In the genomic region with DNA sequence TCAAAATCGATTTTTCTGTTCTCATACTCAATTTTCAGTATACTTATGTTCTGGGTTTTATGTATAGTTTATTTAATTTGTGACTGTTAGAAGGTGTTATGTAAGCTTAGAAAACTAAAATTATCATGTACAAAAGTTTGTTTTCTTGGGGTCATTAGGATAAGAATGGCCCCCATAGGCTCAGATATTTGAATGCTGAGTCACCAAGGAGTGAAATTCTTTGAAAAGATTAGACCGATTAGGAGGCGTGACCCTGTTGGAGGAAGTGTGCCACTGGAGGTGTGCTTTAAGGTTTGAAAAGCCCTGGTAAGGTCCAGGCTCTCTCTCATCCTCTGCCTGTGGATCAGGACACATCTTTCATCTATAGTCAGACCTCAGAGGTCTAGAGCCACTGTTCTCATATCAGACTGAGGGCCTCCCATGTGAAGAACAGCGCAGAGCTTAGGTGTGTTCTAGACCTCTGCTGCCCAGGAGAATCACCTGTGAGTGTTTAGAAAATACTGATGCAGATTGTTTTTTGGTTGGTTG, we compare ENCODE assay signal across 30 mouse cellular contexts. TPM values are rescaled to one million over a fixed set of nuclear protein-coding genes. Genes with fewer than 3 reads are reported as not detected.
"Had no signal": no experiment of that assay in that cellular context is flagged by ENCODE, and none has a peak within 500 bp of the region (broad histone marks: within the 10 kb centered on the region; RNA-seq: fewer than 3 reads in every experiment).

No protein-coding gene starts in this region.

- H3K36me3 ChIP-seq: lung, embryonic 15.5 days; neural tube, embryonic 12.5 days; neural tube, embryonic 15.5 days; stomach, embryonic 15.5 days had no signal

- H3K9ac ChIP-seq: liver, embryonic 15.5 days; lung, embryonic 15.5 days; neural tube, embryonic 12.5 days; neural tube, embryonic 15.5 days; stomach, embryonic 15.5 days had no signal

- DNase-seq: kidney, adult 2 months; kidney, postnatal 25 days; layer of hippocampus, postnatal 36 days; lung, adult 18-20 months; lung, postnatal 10 days; lung, postnatal 36 days; midbrain, embryonic 14.5 days; right cerebral cortex, adult 18-20 months; right cerebral cortex, postnatal 14 days; right cerebral cortex, postnatal 4 days; thymus, adult 2 months; thymus, postnatal 14 days had no signal

- H3K27ac ChIP-seq: kidney, postnatal 0 days; layer of hippocampus, adult 2 months; left cerebral cortex, adult 2 months; liver, embryonic 15.5 days; lung, embryonic 15.5 days; neural tube, embryonic 12.5 days; neural tube, embryonic 15.5 days; stomach, embryonic 15.5 days had no signal

- H3K27me3 ChIP-seq: liver, embryonic 15.5 days; lung, embryonic 15.5 days; neural tube, embryonic 12.5 days; neural tube, embryonic 15.5 days; stomach, embryonic 15.5 days had no signal

- H3K9me3 ChIP-seq: liver, embryonic 15.5 days; lung, embryonic 15.5 days; neural tube, embryonic 12.5 days; neural tube, embryonic 15.5 days; stomach, embryonic 15.5 days had no signal

- H3K4me1 ChIP-seq: stomach, embryonic 15.5 days had no signal

- H3K4me3 ChIP-seq: layer of hippocampus, adult 2 months; left cerebral cortex, adult 2 months; liver, embryonic 15.5 days; lung, embryonic 15.5 days; neural tube, embryonic 12.5 days; neural tube, embryonic 15.5 days; stomach, embryonic 15.5 days had no signal

RNA-seq across cellular contexts. Expression of gene Gm20403, which starts 2.1 kb away (rescaled TPM):
- total RNA-seq: layer of hippocampus, adult 2 months; layer of hippocampus, postnatal 10 days; layer of hippocampus, postnatal 36 days; left cerebral cortex, adult 2 months; left cerebral cortex, postnatal 10 days; left cerebral cortex, postnatal 36 days; megakaryocyte-erythroid progenitor cell, adult 5-6 weeks had no signal
- polyA plus RNA-seq: kidney, adult 2 months; kidney, embryonic 14.5 days; kidney, postnatal 0 days; large intestine, adult 2 months; limb, embryonic 11.5 days; limb, embryonic 14.5 days; liver, embryonic 11.5 days; liver, embryonic 15.5 days; lung, embryonic 15.5 days; midbrain, embryonic 11.5 days; midbrain, embryonic 14.5 days; neural tube, embryonic 12.5 days; neural tube, embryonic 15.5 days; stomach, embryonic 15.5 days; thymus, adult 2 months had no signal
